Mouse (Mus musculus): Measurements from ENCODE around the gene Strn4. TPM values are rescaled to one million over a fixed set of nuclear protein-coding genes. Genes with fewer than 3 reads are reported as not detected.
A peak's percentile ranks its signal among the peaks of the same experiment; 100 is the strongest.

Strn4 gene
- polyA plus RNA-seq, 1 experiment from 2014 or later = 68.9 TPM

DNA sequence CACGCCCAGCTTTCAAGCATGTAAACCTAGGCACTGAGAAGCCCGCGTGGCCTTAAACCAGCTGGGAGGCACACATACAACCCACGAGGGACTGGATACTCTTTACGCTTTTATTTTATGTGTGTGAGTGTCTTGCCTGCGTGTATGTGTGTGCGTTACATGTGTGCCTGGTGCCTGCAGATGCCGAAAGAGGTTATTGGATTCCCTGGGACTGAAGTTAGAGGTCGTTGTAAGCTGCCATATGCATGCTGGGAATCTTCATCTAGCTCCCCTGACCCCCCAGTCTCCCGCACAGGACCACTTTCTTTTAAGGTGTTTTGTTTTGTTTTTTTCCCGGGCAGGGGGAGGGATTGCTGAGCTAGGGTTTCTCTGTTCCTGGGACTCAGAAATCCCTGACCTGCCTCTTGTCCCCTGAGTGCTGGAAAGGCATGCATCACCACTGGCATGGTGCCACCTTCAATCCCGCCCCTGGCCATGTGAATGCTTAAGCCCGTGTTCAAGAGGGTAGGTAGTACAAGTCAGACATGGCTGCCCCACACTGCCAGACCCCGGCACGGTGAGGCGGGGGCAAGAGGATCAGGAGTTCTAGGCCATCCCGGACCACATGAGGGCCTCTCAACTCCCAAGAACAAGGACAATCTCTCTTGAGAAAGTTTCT is 31.8 kb upstream of the Strn4 start:
- Histone ChIP-seq H3K36me3 (ENCODE audit: control insufficient read depth, insufficient read depth, low read length) (no peaks in the 10 kb centered on the region), H3K9me3 (ENCODE audit: control insufficient read depth, low read length) (no peaks in the 10 kb centered on the region), H3K27me3 (replicated peaks; ENCODE audit: control insufficient read depth, insufficient read depth, low read length) (no peaks in the 10 kb centered on the region), H3K4me3 (ENCODE audit: low read length) (peak overlapping the region; percentile 78), H3K9ac (ENCODE audit: low read depth, low read length) (peak overlapping the region; percentile 2), H3K4me1 (ENCODE audit: control insufficient read depth, insufficient read depth, low read length) (peaks cover 25% of the 10 kb centered on the region; the same call in 1 of the 2 replicates), H3K4me2 (ENCODE audit: low read depth, low read length) (peak overlapping the region; percentile 97), H3K27ac (ENCODE audit: low read length) (no peak overlapping the region)
- WGBS = 46% methylated on average over 17 of the region's 17 CpGs
- ATAC-seq = no peak

DNA sequence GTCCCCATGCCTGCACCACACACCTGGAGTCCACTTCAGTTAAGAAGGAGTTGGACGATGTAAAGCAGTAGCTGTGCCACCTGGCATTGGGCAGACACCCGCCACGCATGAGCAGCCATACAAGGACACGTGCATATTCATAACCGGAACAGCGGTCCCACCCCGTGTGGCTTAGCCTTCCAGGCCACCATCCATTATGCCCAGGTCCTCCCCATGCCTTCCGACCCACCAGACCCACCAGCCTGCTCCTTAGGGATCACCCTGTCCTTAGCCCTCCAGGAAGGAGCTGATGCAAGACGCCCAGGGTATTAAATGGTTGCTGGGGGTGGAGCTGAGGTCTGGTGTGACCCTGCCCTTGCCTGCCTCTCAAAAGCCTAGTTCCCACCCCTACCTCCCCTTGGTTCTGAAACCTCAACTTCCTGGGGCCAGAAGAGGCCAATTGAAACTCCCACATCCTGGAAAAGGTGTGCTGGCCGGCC is 31.2 kb upstream of the Strn4 start:
- H3K4me2 ChIP-seq (ENCODE audit: low read depth, low read length) = peak overlapping the region; percentile 97; the same call in 1 of the 2 replicates
- no peaks in the 10 kb centered on the region for H3K36me3 ChIP-seq (ENCODE audit: control insufficient read depth, insufficient read depth, low read length)
- H3K4me3 ChIP-seq (ENCODE audit: low read length) = peak overlapping the region; percentile 78; the same call in 1 of the 2 replicates
- H3K9me3 ChIP-seq (ENCODE audit: control insufficient read depth, low read length) = no peaks in the 10 kb centered on the region
- peaks cover 25% of the 10 kb centered on the region; the same call in 1 of the 2 replicates for H3K4me1 ChIP-seq (ENCODE audit: control insufficient read depth, insufficient read depth, low read length)
- 0 out of 2 replicates have a peak, but pooled peaks have one; percentile 9 for ATAC-seq
- no peaks in the 10 kb centered on the region for H3K27me3 ChIP-seq (replicated peaks; ENCODE audit: control insufficient read depth, insufficient read depth, low read length)
- 84% methylated on average over 10 of the region's 10 CpGs for WGBS
- H3K27ac ChIP-seq (ENCODE audit: low read length) = no peak overlapping the region
- H3K9ac ChIP-seq (ENCODE audit: low read depth, low read length) = 0 out of 2 replicates have a peak overlapping the region, but pooled peaks have one; percentile 2

DNA sequence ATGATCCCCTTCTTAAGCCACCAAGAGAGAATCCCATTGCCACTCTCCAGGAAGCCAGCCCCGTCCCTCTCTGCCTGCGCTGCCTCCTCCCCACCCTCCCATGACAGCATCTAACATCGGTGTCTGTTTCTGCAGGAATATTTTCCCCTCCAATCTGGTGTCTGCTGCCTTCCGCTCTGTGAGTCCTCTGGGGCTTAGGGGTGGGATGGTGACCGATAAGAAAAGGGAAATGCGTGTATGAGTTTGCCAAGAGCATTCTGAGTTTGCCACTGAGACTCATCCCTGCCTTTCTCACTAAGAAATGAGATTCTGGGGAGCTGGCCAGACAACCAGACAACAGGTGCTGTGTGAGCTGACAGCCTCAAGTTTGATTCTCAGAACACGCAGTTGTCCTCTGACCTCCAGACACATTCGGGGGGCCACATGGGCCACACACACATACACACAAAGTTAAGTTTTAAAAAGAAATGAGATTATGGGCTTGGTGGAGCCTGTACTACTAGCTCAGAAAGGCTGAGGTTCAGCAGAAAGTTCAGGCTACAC is 30.1 kb upstream of the Strn4 start:
- Histone ChIP-seq H3K4me1 (ENCODE audit: control insufficient read depth, insufficient read depth, low read length) (peaks cover 25% of the 10 kb centered on the region; the same call in 1 of the 2 replicates), H3K4me3 (ENCODE audit: low read length) (no peak overlapping the region), H3K9me3 (ENCODE audit: control insufficient read depth, low read length) (no peaks in the 10 kb centered on the region), H3K4me2 (ENCODE audit: low read depth, low read length) (no peak overlapping the region), H3K27ac (ENCODE audit: low read length) (no peak overlapping the region), H3K9ac (ENCODE audit: low read depth, low read length) (no peak overlapping the region), H3K36me3 (ENCODE audit: control insufficient read depth, insufficient read depth, low read length) (0 out of 2 replicates have a peak, but pooled peaks cover 3% of the 10 kb centered on the region), H3K27me3 (replicated peaks; ENCODE audit: control insufficient read depth, insufficient read depth, low read length) (no peaks in the 10 kb centered on the region)
- ATAC-seq = no peak
- WGBS = 72% methylated on average over 8 of the region's 8 CpGs

DNA sequence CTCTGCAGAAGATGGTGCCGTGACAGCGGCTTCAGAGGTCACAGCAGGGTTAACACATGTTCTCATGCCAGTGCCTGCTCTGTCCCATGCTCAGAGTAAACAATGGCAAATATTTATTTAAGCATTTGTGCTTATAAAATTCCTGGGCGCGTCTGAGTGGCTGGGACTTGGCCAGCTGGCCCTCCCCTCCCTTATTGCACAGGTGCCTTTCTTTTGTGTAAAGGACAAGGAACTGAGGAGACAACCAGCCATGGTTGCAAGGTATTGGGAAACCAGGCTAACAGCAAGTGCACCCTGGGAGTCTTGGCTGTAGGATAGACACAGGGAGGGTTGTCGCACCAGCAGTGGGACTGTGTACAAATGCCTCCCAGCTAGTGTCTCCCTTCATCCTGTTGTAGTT is 23.4 kb upstream of the Strn4 start:
- ATAC-seq = peak; percentile 68
- H3K4me3 ChIP-seq (ENCODE audit: low read length) = no peak overlapping the region; the same call in 1 of the 2 replicates
- WGBS = 30% methylated on average over 5 of the region's 5 CpGs

DNA sequence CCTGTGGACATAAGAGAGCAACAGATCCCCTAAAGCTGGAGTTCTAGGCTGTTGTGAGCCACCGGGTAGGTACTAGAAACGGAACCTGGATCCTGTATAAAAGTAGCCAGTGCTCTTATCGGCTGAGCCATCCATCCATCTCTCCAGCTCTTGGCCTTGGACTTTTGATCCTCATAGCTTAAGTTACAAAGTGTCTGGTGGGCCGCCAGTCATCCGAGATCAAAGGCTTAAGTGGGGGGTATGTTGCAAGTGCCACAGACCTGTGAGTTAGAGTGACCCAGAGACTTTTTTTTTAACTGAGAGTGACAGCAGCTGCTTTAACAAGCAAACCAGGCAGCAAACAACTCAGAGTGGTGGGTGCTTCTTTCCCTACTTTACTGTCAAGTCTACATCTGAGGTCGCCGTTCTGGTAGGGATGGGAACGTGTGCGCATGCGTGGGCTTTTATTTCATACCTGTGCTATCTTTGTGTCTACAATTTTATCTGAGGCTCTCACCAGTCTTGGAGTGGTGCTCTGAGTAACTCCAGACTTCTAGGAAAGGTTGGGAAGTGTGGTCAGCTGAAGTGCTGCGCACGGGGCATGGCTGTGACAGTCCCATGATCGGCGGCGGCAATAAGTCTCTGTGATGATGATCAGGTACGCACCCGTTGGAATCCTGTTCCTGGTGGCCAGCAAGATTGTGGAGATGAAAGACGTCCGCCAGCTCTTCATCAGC is 22.5 kb upstream of the Strn4 start:
- Histone ChIP-seq H3K36me3 (ENCODE audit: control insufficient read depth, insufficient read depth, low read length) (0 out of 2 replicates have a peak, but pooled peaks cover 8% of the 10 kb centered on the region), H3K4me1 (ENCODE audit: control insufficient read depth, insufficient read depth, low read length) (peaks cover 10% of the 10 kb centered on the region), H3K9ac (ENCODE audit: low read depth, low read length) (no peak overlapping the region), H3K27me3 (replicated peaks; ENCODE audit: control insufficient read depth, insufficient read depth, low read length) (no peaks in the 10 kb centered on the region), H3K9me3 (ENCODE audit: control insufficient read depth, low read length) (no peaks in the 10 kb centered on the region), H3K4me3 (ENCODE audit: low read length) (no peak overlapping the region), H3K27ac (ENCODE audit: low read length) (no peak overlapping the region), H3K4me2 (ENCODE audit: low read depth, low read length) (no peak overlapping the region)
- peak; percentile 49; the same call in 1 of the 2 replicates for ATAC-seq
- 79% methylated on average over 19 of the region's 19 CpGs for WGBS

More for the DNA sequence above, 23.4 kb upstream of the Strn4 start:
- Histone ChIP-seq H3K4me1 (ENCODE audit: control insufficient read depth, insufficient read depth, low read length) (peaks cover 10% of the 10 kb centered on the region), H3K9me3 (ENCODE audit: control insufficient read depth, low read length) (no peaks in the 10 kb centered on the region), H3K27ac (ENCODE audit: low read length) (peak overlapping the region; percentile 49; the same call in 1 of the 2 replicates), H3K27me3 (replicated peaks; ENCODE audit: control insufficient read depth, insufficient read depth, low read length) (no peaks in the 10 kb centered on the region), H3K36me3 (ENCODE audit: control insufficient read depth, insufficient read depth, low read length) (0 out of 2 replicates have a peak, but pooled peaks cover 8% of the 10 kb centered on the region), H3K4me2 (ENCODE audit: low read depth, low read length) (no peak overlapping the region), H3K9ac (ENCODE audit: low read depth, low read length) (no peak overlapping the region)

DNA sequence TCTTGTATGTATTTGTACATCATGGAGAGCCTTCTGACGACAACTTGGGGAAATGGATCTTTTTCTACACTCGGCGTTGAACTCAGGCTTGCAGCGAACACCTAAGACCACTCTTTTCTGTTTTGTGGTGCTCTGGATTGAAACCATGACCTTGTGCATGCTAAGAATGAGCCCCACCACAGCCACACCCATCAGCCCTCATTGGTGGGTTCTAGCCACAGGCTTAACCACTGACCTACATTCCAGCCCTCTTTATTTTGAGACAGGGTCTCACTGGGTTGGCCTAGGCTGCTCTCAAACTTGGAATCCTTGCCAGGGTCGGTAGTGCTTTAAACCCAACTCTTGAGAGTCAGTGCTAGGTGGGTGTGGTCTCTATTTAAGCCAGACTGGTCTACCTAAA is 20.8 kb upstream of the Strn4 start:
- Histone ChIP-seq H3K4me1 (ENCODE audit: control insufficient read depth, insufficient read depth, low read length) (peaks cover 10% of the 10 kb centered on the region), H3K4me3 (ENCODE audit: low read length) (no peak overlapping the region), H3K9me3 (ENCODE audit: control insufficient read depth, low read length) (no peaks in the 10 kb centered on the region), H3K27me3 (replicated peaks; ENCODE audit: control insufficient read depth, insufficient read depth, low read length) (no peaks in the 10 kb centered on the region), H3K27ac (ENCODE audit: low read length) (no peak overlapping the region), H3K4me2 (ENCODE audit: low read depth, low read length) (no peak overlapping the region), H3K36me3 (ENCODE audit: control insufficient read depth, insufficient read depth, low read length) (0 out of 2 replicates have a peak, but pooled peaks cover 8% of the 10 kb centered on the region), H3K9ac (ENCODE audit: low read depth, low read length) (no peak overlapping the region)
- WGBS = 94% methylated on average over 5 of the region's 5 CpGs
- ATAC-seq = no peak

DNA sequence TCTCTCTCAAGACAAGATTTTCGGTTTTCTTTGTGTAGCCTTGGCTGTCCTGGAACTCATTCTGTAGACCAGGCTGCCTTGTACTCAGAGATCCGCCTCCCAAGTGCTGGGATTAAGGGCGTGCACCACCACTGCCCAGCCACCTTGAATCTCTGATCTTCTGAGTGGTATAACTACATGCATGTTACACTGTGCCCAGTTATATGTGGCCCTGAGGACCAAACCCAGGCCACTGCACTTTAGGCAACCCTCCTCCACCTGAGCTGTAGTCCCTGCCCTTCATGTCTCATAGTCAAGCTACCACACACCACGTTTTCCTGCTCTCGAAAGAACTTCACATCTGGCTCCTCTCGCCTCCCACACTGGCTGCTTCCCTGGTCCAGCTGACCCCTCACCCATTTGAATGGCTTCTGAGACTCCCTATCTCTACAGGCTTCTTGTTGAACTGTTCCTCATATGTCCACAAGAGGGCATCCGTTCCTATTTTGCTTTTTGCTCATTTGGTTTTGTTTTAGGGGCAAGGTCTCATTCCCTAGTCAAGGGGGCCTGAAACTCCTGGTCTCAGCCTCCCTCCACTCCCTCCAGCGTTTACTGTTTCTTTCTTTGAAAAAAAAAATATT is 11.2 kb upstream of the Strn4 start:
- WGBS = 34% methylated on average over 8 of the region's 8 CpGs
- no peak overlapping the region for H3K4me3 ChIP-seq (ENCODE audit: low read length)
- H3K9me3 ChIP-seq (ENCODE audit: control insufficient read depth, low read length) = no peaks in the 10 kb centered on the region
- no peak overlapping the region for H3K27ac ChIP-seq (ENCODE audit: low read length)
- ATAC-seq = peak; percentile 43; the same call in 1 of the 2 replicates
- no peaks in the 10 kb centered on the region for H3K36me3 ChIP-seq (ENCODE audit: control insufficient read depth, insufficient read depth, low read length)
- H3K4me2 ChIP-seq (ENCODE audit: low read depth, low read length) = no peak overlapping the region
- H3K27me3 ChIP-seq (replicated peaks; ENCODE audit: control insufficient read depth, insufficient read depth, low read length) = no peaks in the 10 kb centered on the region
- no peak overlapping the region for H3K9ac ChIP-seq (ENCODE audit: low read depth, low read length)
- H3K4me1 ChIP-seq (ENCODE audit: control insufficient read depth, insufficient read depth, low read length) = peaks cover 3% of the 10 kb centered on the region; the same call in 1 of the 2 replicates

DNA sequence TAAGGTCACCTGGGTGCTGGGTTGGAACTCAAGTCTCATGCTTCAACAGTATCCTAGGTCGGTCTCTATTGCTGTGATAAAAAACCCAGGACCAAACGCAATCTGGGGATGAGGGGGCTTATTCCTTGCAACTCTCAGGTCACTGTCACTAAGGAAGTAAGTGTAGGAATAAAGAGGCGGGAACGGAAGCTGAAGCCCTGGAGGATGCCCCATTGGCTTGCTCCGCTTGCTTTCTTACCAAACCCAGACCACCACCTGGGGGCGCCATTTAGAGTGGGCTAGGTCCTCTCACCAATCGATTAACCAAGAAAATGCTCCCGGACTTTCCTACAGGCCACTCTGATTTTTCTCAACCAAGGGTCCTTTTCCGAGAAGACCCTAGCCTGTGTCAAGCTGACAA is 7.8 kb upstream of the Strn4 start:
- Histone ChIP-seq H3K4me3 (ENCODE audit: low read length) (no peak overlapping the region), H3K9me3 (ENCODE audit: control insufficient read depth, low read length) (no peaks in the 10 kb centered on the region), H3K27me3 (replicated peaks; ENCODE audit: control insufficient read depth, insufficient read depth, low read length) (no peaks in the 10 kb centered on the region; the same call in 1 of the 2 replicates), H3K4me2 (ENCODE audit: low read depth, low read length) (no peak overlapping the region), H3K4me1 (ENCODE audit: control insufficient read depth, insufficient read depth, low read length) (peaks cover 14% of the 10 kb centered on the region), H3K9ac (ENCODE audit: low read depth, low read length) (no peak overlapping the region), H3K36me3 (ENCODE audit: control insufficient read depth, insufficient read depth, low read length) (no peaks in the 10 kb centered on the region), H3K27ac (ENCODE audit: low read length) (no peak overlapping the region)
- no peak for ATAC-seq
- WGBS = 87% methylated on average over 9 of the region's 9 CpGs

DNA sequence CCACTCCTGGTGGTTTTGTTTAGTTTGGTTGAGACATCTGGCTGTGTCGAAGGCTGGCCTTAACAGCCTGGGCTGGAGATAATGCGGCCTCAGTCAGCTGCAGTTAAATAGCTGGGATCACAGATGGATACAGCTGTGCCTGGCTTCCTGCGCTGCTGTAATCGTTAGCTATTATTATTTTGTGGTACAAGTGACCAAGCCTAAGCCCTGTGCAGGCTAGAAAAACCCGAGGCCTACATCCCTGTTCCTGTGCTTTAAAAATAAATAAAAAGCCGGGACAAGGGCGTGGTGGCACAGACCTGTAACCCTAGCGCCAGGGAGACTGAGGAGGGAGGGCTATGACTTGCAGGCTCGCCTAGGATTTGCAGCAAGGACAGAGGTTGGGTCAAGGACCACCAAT is 7.0 kb upstream of the Strn4 start:
- H3K27ac ChIP-seq (ENCODE audit: low read length) = no peak overlapping the region
- 58% methylated on average over 9 of the region's 9 CpGs for WGBS

More for the DNA sequence above, 7.0 kb upstream of the Strn4 start:
- H3K36me3 ChIP-seq (ENCODE audit: control insufficient read depth, insufficient read depth, low read length) = no peaks in the 10 kb centered on the region
- H3K27me3 ChIP-seq (replicated peaks; ENCODE audit: control insufficient read depth, insufficient read depth, low read length) = no peaks in the 10 kb centered on the region; the same call in 1 of the 2 replicates
- no peak overlapping the region for H3K4me2 ChIP-seq (ENCODE audit: low read depth, low read length)
- no peak overlapping the region for H3K9ac ChIP-seq (ENCODE audit: low read depth, low read length)
- ATAC-seq = peak; percentile 32
- peaks cover 14% of the 10 kb centered on the region for H3K4me1 ChIP-seq (ENCODE audit: control insufficient read depth, insufficient read depth, low read length)
- H3K4me3 ChIP-seq (ENCODE audit: low read length) = no peak overlapping the region
- H3K9me3 ChIP-seq (ENCODE audit: control insufficient read depth, low read length) = no peaks in the 10 kb centered on the region
